Mouse (Mus musculus): ENCODE measurements around the gene Syndig1l.

Syndig1l gene

GRCm38 (mm10) chr12:84674666-84675526, 23.7 kb downstream of the Syndig1l start:
- DNase-seq (ENCODE audit: low spot score), result no peak

GRCm38 (mm10) chr12:84671646-84672045, 27.0 kb downstream of the Syndig1l start:
- DNase-seq (ENCODE audit: low spot score), result no peak

- DNase-seq (ENCODE audit: low spot score), result no peak
Measured at GRCm38 (mm10) chr12:84670555-84670954, 28.1 kb downstream of the Syndig1l start.

GRCm38 (mm10) chr12:84653912-84654311, 44.7 kb downstream of the Syndig1l start:
- peak; percentile 56 for DNase-seq (ENCODE audit: low spot score)

GRCm38 (mm10) chr12:84650234-84650633, 48.4 kb downstream of the Syndig1l start:
- no peak for DNase-seq (ENCODE audit: low spot score)

- DNase-seq (ENCODE audit: low spot score), result no peak
Measured at GRCm38 (mm10) chr12:84640654-84641053, 58.0 kb downstream of the Syndig1l start, which contains the start of gene Vrtn. Gene Vrtn (plus strand): TSS chr12:84641019.

- no peak for DNase-seq (ENCODE audit: low spot score)
Measured at GRCm38 (mm10) chr12:84640253-84640652, 58.4 kb downstream of the Syndig1l start.

- no peak for DNase-seq (ENCODE audit: low spot score)
Measured at GRCm38 (mm10) chr12:84631867-84632266, 66.8 kb downstream of the Syndig1l start.

Measured in ovary, postnatal 14 days (tissue).